Mouse (Mus musculus) hindbrain, embryonic 10.5 days (tissue): ENCODE results near the gene Krtap5-4. TPM values are rescaled to one million over a fixed set of nuclear protein-coding genes. Genes with fewer than 3 reads are reported as not detected.
"Not testable (repeated sequence)": the region's sequence is repeated elsewhere in the genome, so short reads cannot be mapped to it uniquely, and the experiment has no call there.

ENCODE experiments used
- DNase-seq: peaks from one replicate; pipeline ENCODE4 v3.0.0-alpha.2; 2017; ENCODE audit warnings: low spot score
- H3K27ac ChIP-seq: fragments of 300-500 bp; sonication (generic); 2 replicates; pipeline ENCODE4 v1.5.1; 2016; ENCODE audit warnings: mild to moderate bottlenecking, moderate library complexity
- H3K27me3 ChIP-seq: fragments of 300-500 bp; sonication (generic); 2 replicates; pipeline ENCODE4 v1.6.1; 2016; ENCODE audit warnings: mild to moderate bottlenecking; ENCODE audit not compliant: poor library complexity, insufficient read depth, severe bottlenecking
- H3K36me3 ChIP-seq: fragments of 300-500 bp; sonication (generic); 2 replicates; pipeline ENCODE4 v1.6.1; 2016; ENCODE audit warnings: mild to moderate bottlenecking, moderate library complexity
- H3K4me1 ChIP-seq: fragments of 300-500 bp; sonication (generic); replicated peaks from 2 replicates; pipeline ENCODE4 v1.6.1; 2016; ENCODE audit warnings: mild to moderate bottlenecking
- H3K4me3 ChIP-seq: fragments of 300-500 bp; sonication (generic); 2 replicates; pipeline ENCODE4 v1.5.1; 2016; ENCODE audit warnings: mild to moderate bottlenecking, moderate library complexity
- H3K9me3 ChIP-seq: fragments of 300-500 bp; sonication (generic); 2 replicates; pipeline ENCODE4 v1.6.1; 2016; ENCODE audit warnings: mild to moderate bottlenecking, moderate library complexity
- WGBS: fragments of 180-500 bp; shearing (Covaris S2); methylation state at CpG from one replicate; pipeline ENCODE4 v1.1.7; 2016; 5-methylcytosine and 5-hydroxymethylcytosine counted together
- polyA plus RNA-seq: library from polyadenylated mRNA; unstranded; fragments of >200 nt; fragmentation: Nextera tagmentation; extraction: Ambion mirVana; gene quantifications from 2 replicates; pipeline ENCODE4 v1.2.1, GENCODE M21; 2016

Gene Krtap5-4
- not detected in 2 replicates for polyA plus RNA-seq

GRCm38 (mm10) chr7:142303249-142303648 lies at the start of gene Krtap5-4:
Krtap5-4 (plus strand) TSS chr7:142303549.
- no peaks in the 10 kb centered on the region for H3K4me1 ChIP-seq
- H3K27me3 ChIP-seq: peaks cover 11% of the 10 kb centered on the region; the same call in 1 of the 2 replicates
- H3K4me3 ChIP-seq: no peak within 1 kb of the TSS
- H3K36me3 ChIP-seq: no peaks in the 10 kb centered on the region
- H3K27ac ChIP-seq: no peak within 1 kb of the TSS
- H3K9me3 ChIP-seq: no peaks in the 10 kb centered on the region
- DNase-seq: no peak
- WGBS: 70% methylated on average over 3 of the region's 3 CpGs

GRCm38 (mm10) chr7:142255517-142255916 lies 47.8 kb upstream of the Krtap5-4 start:
- no peaks in the 10 kb centered on the region for H3K36me3 ChIP-seq
- under 1% methylated on average over 2 of the region's 2 CpGs for WGBS

DNA sequence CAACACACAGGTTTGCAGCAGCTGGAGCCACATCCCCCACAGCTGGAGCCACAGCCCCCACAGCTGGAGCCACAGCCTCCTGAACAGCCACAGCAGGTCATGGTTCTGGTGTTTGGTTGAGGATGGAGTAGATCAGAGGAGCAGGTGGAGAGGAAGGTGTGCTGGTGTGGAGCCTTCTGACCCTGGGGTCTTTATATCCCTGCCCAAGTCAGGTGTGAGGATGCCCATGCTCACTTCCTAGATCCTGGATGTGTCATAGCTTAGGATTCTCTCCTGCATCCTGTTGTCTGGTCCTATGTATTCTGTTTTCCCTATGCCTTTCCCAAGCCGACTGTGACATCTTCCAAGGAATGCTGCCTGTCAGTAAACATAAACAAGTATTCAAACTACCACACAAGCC lies 45.1 kb upstream of the Krtap5-4 start, which contains the start of gene Gm2431:
Gm2431 (minus strand) TSS at position 101 of the 400 bp plus-strand sequence.
- not testable (repeated sequence) for H3K9me3 ChIP-seq, H3K36me3 ChIP-seq, H3K27me3 ChIP-seq, H3K4me1 ChIP-seq, H3K4me3 ChIP-seq, DNase-seq, H3K27ac ChIP-seq
- WGBS: 77% methylated on average over 1 of the region's 1 CpGs

More at GRCm38 (mm10) chr7:142255517-142255916, 47.8 kb upstream of the Krtap5-4 start:
- Histone ChIP-seq H3K27ac (no peak overlapping the region), H3K9me3 (no peaks in the 10 kb centered on the region), H3K4me1 (no peaks in the 10 kb centered on the region), H3K4me3 (no peak overlapping the region), H3K27me3 (no peaks in the 10 kb centered on the region)
- peak; percentile 18 for DNase-seq

- H3K4me3 ChIP-seq, DNase-seq, H3K27me3 ChIP-seq, H3K4me1 ChIP-seq, H3K36me3 ChIP-seq, H3K9me3 ChIP-seq, H3K27ac ChIP-seq: not testable (repeated sequence)
Measured at GRCm38 (mm10) chr7:142274263-142274662, 29.1 kb upstream of the Krtap5-4 start, which contains the start of gene Gm4559. Gm4559 (minus strand) TSS chr7:142274363.

DNA sequence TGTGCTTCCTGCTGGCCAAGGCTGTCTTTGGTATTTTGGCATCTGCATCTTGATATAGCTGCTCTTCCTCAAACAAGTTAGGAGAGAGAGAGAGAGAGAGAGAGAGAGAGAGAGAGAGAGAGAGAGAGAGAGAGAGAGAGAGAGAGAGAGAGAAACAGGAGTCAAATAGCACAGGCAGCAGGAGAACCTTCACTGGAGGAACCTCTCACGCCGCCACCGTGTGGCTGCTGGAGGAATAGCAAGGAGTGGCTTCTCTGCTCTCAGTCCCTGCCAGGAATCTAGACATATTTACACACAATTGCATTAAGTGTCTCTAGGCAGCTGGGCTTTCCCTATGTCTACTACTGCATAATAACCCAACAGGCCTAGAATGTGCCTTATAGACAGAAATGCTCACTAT lies 25.2 kb upstream of the Krtap5-4 start:
- not testable (repeated sequence) for H3K4me1 ChIP-seq, H3K36me3 ChIP-seq, H3K9me3 ChIP-seq, H3K4me3 ChIP-seq, H3K27ac ChIP-seq
- H3K27me3 ChIP-seq: peaks cover 18% of the 10 kb centered on the region
- 0% methylated on average over 3 of the region's 3 CpGs for WGBS
- DNase-seq: peak; percentile 60

GRCm38 (mm10) chr7:142279291-142279690 lies 24.1 kb upstream of the Krtap5-4 start:
- not testable (repeated sequence) for H3K27ac ChIP-seq, H3K4me1 ChIP-seq, H3K36me3 ChIP-seq, DNase-seq, H3K4me3 ChIP-seq, H3K9me3 ChIP-seq
- 70% methylated on average over 1 of the region's 1 CpGs for WGBS
- H3K27me3 ChIP-seq: peaks cover 24% of the 10 kb centered on the region

GRCm38 (mm10) chr7:142282847-142283246 lies 20.5 kb upstream of the Krtap5-4 start:
- not testable (repeated sequence) for H3K27ac ChIP-seq, DNase-seq, H3K36me3 ChIP-seq, H3K4me3 ChIP-seq, H3K9me3 ChIP-seq
- H3K4me1 ChIP-seq: peaks cover 19% of the 10 kb centered on the region
- 19% methylated on average over 2 of the region's 2 CpGs for WGBS
- H3K27me3 ChIP-seq: peaks cover 39% of the 10 kb centered on the region

- under 1% methylated on average over 38 of the region's 38 CpGs for whole genome bisulfite sequencing
- Histone ChIP-seq H3K36me3 (no peaks in the 10 kb centered on the region), H3K27me3 (peaks cover 39% of the 10 kb centered on the region), H3K9me3 (no peaks in the 10 kb centered on the region), H3K4me3 (peak overlapping the region; percentile 64), H3K4me1 (peaks cover 19% of the 10 kb centered on the region), H3K27ac (peak overlapping the region; percentile 88)
- DNase-seq: peak; percentile 78
Measured at GRCm38 (mm10) chr7:142284023-142284591, 19.2 kb upstream of the Krtap5-4 start.

- under 1% methylated on average over 19 of the region's 19 CpGs for WGBS
- Histone ChIP-seq H3K27ac (peak overlapping the region; percentile 88), H3K27me3 (peaks cover 39% of the 10 kb centered on the region), H3K9me3 (no peaks in the 10 kb centered on the region), H3K4me1 (peaks cover 19% of the 10 kb centered on the region), H3K36me3 (no peaks in the 10 kb centered on the region), H3K4me3 (peak overlapping the region; percentile 64)
- DNase-seq: peak; percentile 95
Measured at GRCm38 (mm10) chr7:142284615-142285080, 18.7 kb upstream of the Krtap5-4 start.

- 25% methylated on average over 23 of the region's 23 CpGs for WGBS
- peak overlapping the region; percentile 88 for H3K27ac ChIP-seq
Measured at GRCm38 (mm10) chr7:142285130-142285835, 18.1 kb upstream of the Krtap5-4 start.

DNA sequence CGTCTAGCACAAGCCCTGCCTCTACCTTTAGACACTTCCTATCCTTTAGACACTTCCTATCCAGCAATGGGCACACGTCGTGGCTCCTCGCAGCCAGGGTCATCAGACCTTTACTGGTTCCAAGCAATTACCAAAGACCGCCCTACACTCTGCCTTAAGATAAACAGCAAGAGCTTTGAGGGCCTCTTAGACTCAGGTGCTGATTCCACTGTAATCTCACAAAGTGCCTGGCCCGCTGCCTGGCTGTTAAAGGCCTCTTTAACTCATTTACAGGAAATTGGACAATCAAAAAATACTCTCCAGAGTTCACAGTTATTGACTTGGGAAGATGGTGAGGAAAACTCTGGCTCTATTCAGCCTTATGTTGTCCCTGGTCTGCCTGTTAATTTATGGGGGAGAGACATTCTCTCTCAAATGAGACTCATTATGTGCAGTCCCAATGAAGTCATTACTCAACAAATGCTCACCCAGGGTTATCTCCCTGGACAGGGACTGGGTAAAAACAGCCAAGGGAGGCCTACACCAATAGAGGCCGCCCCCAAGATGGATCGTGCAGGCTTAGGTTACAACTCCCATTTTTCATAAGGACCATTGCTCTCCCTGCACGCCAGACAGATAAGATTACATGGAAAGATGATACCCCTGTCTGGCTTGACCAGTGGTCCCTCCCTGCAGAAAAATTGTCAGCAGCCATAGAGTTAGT lies 17.3 kb upstream of the Krtap5-4 start:
- H3K27me3 ChIP-seq: peaks cover 36% of the 10 kb centered on the region
- not testable (repeated sequence) for H3K9me3 ChIP-seq, H3K27ac ChIP-seq, H3K4me3 ChIP-seq, DNase-seq, H3K36me3 ChIP-seq
- H3K4me1 ChIP-seq: peaks cover 19% of the 10 kb centered on the region
- WGBS: 80% methylated on average over 9 of the region's 9 CpGs

More at GRCm38 (mm10) chr7:142285130-142285835, 18.1 kb upstream of the Krtap5-4 start:
- DNase-seq: peak; percentile 50
- H3K27me3 ChIP-seq: peaks cover 39% of the 10 kb centered on the region
- peaks cover 19% of the 10 kb centered on the region for H3K4me1 ChIP-seq
- H3K36me3 ChIP-seq: no peaks in the 10 kb centered on the region
- peak overlapping the region; percentile 64 for H3K4me3 ChIP-seq
- H3K9me3 ChIP-seq: no peaks in the 10 kb centered on the region

DNA sequence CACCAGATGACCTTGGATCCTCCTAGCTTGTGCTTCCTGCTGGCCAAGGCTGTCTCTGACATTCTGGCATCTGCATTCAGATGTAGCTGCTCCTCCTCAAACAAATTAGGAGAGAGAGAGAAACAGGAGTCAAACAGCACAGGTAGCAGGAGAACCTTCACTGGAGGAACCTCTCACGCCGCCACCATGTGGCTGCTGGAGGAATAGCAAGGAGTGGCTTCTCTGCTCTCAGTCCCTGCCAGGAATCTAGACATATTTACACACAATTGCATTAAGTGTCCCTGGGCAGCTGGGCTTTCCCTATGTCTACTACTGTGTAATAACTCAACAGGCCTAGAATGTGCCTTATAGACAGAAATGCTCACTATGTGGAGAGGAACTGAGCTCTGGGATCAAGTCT lies 9.5 kb upstream of the Krtap5-4 start:
- not testable (repeated sequence) for H3K4me1 ChIP-seq, H3K9me3 ChIP-seq, H3K4me3 ChIP-seq, H3K36me3 ChIP-seq, H3K27me3 ChIP-seq, H3K27ac ChIP-seq
- DNase-seq: peak; percentile 34
- 0% methylated on average over 2 of the region's 2 CpGs for WGBS

DNA sequence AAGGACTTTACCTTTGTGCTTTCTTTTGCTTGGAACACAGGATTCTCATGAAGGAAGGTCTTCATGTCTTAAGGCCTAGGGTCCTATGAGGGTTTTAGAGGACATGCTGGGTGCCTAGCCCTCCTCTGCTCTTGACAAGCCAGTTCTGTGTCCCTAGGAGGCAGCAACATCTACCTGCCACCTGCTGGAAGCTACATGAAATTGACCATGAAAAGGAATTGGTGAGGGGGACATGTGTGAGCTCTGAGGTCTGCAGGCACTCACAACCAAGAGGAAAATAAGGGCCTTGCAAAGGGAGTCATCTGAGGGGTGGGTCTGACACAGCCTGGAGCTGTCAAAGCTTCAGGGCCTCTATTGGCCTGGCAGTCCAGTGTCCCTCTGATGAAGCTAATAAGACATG lies 7.9 kb upstream of the Krtap5-4 start:
- DNase-seq: no peak
- H3K9me3 ChIP-seq: no peaks in the 10 kb centered on the region
- H3K4me1 ChIP-seq: 0 out of 2 replicates have a peak, but pooled peaks cover 2% of the 10 kb centered on the region
- no peak overlapping the region for H3K27ac ChIP-seq
- no peaks in the 10 kb centered on the region for H3K36me3 ChIP-seq
- H3K27me3 ChIP-seq: peaks cover 5% of the 10 kb centered on the region; the same call in 1 of the 2 replicates
- no peak overlapping the region for H3K4me3 ChIP-seq
